Mouse (Mus musculus) lung, embryonic 14.5 days (tissue): ENCODE data around the gene Fn1. TPM values are rescaled to one million over a fixed set of nuclear protein-coding genes. Genes with fewer than 3 reads are reported as not detected.
A peak's percentile ranks its signal among the peaks of the same experiment; 100 is the strongest.

Source experiments
- ATAC-seq: fragments of 200-750 bp; cut with Nextera tagmentation; 2 replicates; pipeline ENCODE4 v1.8.0; 2017; ENCODE audit warnings: mild to moderate bottlenecking, moderate TSS enrichment, moderate library complexity; ENCODE audit not compliant: insufficient read depth
- DNase-seq: peaks from one replicate; pipeline ENCODE4 v3.0.0-alpha.2; 2015
- H3K27ac ChIP-seq: fragments of 300-500 bp; sonication (generic); 2 replicates; pipeline ENCODE4 v1.5.1; 2014; ENCODE audit warnings: low read depth, mild to moderate bottlenecking, moderate library complexity
- H3K27me3 ChIP-seq: fragments of 300-500 bp; sonication (generic); 2 replicates; pipeline ENCODE4 v1.6.1; 2014; ENCODE audit warnings: low read length, control low read depth; ENCODE audit not compliant: insufficient read depth
- H3K36me3 ChIP-seq: fragments of 300-500 bp; sonication (generic); 2 replicates; pipeline ENCODE4 v1.6.1; 2014; ENCODE audit warnings: control low read depth; ENCODE audit not compliant: insufficient read depth
- H3K4me1 ChIP-seq: fragments of 300-500 bp; sonication (generic); 2 replicates; pipeline ENCODE4 v1.6.1; 2014; ENCODE audit warnings: antibody characterized with exemption, control low read depth; ENCODE audit not compliant: insufficient read depth
- H3K4me2 ChIP-seq: fragments of 300-500 bp; sonication (generic); 2 replicates; pipeline ENCODE4 v1.6.1; 2014; ENCODE audit warnings: mild to moderate bottlenecking
- H3K4me3 ChIP-seq: fragments of 300-500 bp; sonication (generic); 2 replicates; pipeline ENCODE4 v1.5.1; 2014; ENCODE audit warnings: low read depth, low read length
- H3K9ac ChIP-seq: fragments of 300-500 bp; sonication (generic); 2 replicates; pipeline ENCODE4 v1.6.1; 2014
- H3K9me3 ChIP-seq: fragments of 300-500 bp; sonication (generic); 2 replicates; pipeline ENCODE4 v1.6.1; 2016; ENCODE audit warnings: low read depth, low read length, control low read depth
- CTCF ChIP-seq: IDR thresholded peaks from 2 replicates; pipeline ENCODE4 v1.5.1; 2016; ENCODE audit warnings: antibody characterized with exemption, low read depth
- WGBS: fragments of 180-500 bp; shearing (Covaris S2); extraction: QIAGEN DNeasy Blood & Tissue Kit; methylation state at CpG from one replicate; pipeline ENCODE4 v1.1.7; 2014; 5-methylcytosine and 5-hydroxymethylcytosine counted together
- polyA plus RNA-seq: library from polyadenylated mRNA; unstranded; fragments of >200 nt; fragmentation: Nextera tagmentation; extraction: Ambion mirVana; gene quantifications from 2 replicates; pipeline ENCODE4 v1.2.1, GENCODE M21; 2014

Gene Fn1
- polyA plus RNA-seq, 1 experiment from 2014 or later, result 156 TPM

DNA sequence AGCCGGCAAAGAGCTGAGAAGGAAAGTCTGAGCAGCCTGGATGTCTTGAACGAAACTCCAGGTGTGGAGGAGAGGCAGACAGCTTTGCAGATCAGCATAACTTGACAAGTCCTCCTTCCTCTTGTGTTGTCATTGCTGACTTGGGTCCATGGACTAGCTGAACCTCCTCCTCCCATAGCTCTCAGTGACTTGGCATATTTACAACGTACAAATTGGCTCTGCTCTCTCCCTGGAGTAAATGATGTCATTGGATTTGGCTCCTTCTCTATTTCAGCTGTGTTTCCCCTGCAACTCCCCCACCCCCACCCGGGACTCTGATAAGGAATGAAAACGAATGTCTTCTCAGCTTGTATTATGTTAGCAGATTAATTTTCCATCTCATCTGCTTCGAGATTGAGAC, 30.7 kb upstream of the Fn1 start:
- TF ChIP-seq CTCF, result no peak
- DNase-seq (peak; percentile 78), ATAC-seq (peak; percentile 68; the same call in 1 of the 2 replicates)
- H3K9ac ChIP-seq, result no peak overlapping the region
- H3K9me3 ChIP-seq, result no peaks in the 10 kb centered on the region
- no peaks in the 10 kb centered on the region for H3K27me3 ChIP-seq
- no peak overlapping the region for H3K27ac ChIP-seq
- H3K4me3 ChIP-seq, result no peak overlapping the region
- H3K4me2 ChIP-seq, result no peak overlapping the region
- no peaks in the 10 kb centered on the region for H3K36me3 ChIP-seq
- 31% methylated on average over 6 of the region's 6 CpGs for WGBS
- 0 out of 2 replicates have a peak, but pooled peaks cover 3% of the 10 kb centered on the region for H3K4me1 ChIP-seq

GRCm38 (mm10) chr1:71682194-71682715, 29.3 kb upstream of the Fn1 start:
- Histone ChIP-seq H3K36me3 (no peaks in the 10 kb centered on the region), H3K4me3 (no peak overlapping the region), H3K27ac (no peak overlapping the region), H3K27me3 (no peaks in the 10 kb centered on the region), H3K4me1 (0 out of 2 replicates have a peak, but pooled peaks cover 3% of the 10 kb centered on the region), H3K9ac (no peak overlapping the region), H3K9me3 (no peaks in the 10 kb centered on the region), H3K4me2 (no peak overlapping the region)
- ATAC-seq (no peak), DNase-seq (peak; percentile 13)
- TF ChIP-seq CTCF, result no peak
- 27% methylated on average over 5 of the region's 5 CpGs for WGBS

DNA sequence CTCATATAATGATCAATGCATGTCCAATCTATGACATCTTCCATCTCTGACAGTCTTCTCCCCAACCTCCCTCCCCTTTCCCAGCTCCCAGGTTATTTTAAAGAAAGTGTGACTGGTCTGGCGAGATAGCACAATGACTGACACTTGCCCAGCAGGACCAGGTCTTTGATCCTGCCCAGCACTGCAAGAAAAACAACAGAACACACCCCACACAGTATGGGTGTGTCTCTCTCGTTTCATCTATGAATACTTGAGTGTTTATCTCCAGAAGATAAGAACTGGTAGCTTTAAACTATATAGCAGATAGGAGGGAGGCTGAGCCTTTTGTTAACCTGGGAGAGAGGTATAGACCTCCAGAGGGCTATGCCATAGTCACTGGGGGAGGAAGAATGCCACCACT, 28.3 kb upstream of the Fn1 start:
- no peak overlapping the region for H3K9ac ChIP-seq
- H3K36me3 ChIP-seq, result no peaks in the 10 kb centered on the region
- no peak for TF ChIP-seq CTCF
- H3K27ac ChIP-seq, result no peak overlapping the region
- WGBS, result 26% methylated on average over 2 of the region's 2 CpGs
- no peaks in the 10 kb centered on the region for H3K9me3 ChIP-seq
- ATAC-seq (no peak), DNase-seq (no peak)
- no peak overlapping the region for H3K4me3 ChIP-seq
- H3K4me2 ChIP-seq, result no peak overlapping the region
- H3K27me3 ChIP-seq, result no peaks in the 10 kb centered on the region
- H3K4me1 ChIP-seq, result 0 out of 2 replicates have a peak, but pooled peaks cover 3% of the 10 kb centered on the region

GRCm38 (mm10) chr1:71680046-71680672, 27.2 kb upstream of the Fn1 start:
- H3K27ac ChIP-seq, result no peak overlapping the region
- no peaks in the 10 kb centered on the region for H3K36me3 ChIP-seq
- no peak for TF ChIP-seq CTCF
- H3K4me1 ChIP-seq, result 0 out of 2 replicates have a peak, but pooled peaks cover 3% of the 10 kb centered on the region
- ATAC-seq (no peak), DNase-seq (no peak)
- 71% methylated on average over 8 of the region's 8 CpGs for WGBS
- no peaks in the 10 kb centered on the region for H3K9me3 ChIP-seq
- H3K4me3 ChIP-seq, result no peak overlapping the region
- H3K4me2 ChIP-seq, result no peak overlapping the region
- H3K27me3 ChIP-seq, result no peaks in the 10 kb centered on the region
- no peak overlapping the region for H3K9ac ChIP-seq

GRCm38 (mm10) chr1:71675420-71675819, 22.4 kb upstream of the Fn1 start:
- no peak overlapping the region for H3K4me3 ChIP-seq
- H3K4me2 ChIP-seq, result no peak overlapping the region
- ATAC-seq (no peak), DNase-seq (peak; percentile 56)
- H3K4me1 ChIP-seq, result no peaks in the 10 kb centered on the region
- H3K27ac ChIP-seq, result no peak overlapping the region
- peak; percentile 42; the same call in 1 of the 2 replicates for TF ChIP-seq CTCF
- no peaks in the 10 kb centered on the region for H3K27me3 ChIP-seq
- WGBS, result 52% methylated on average over 2 of the region's 2 CpGs
- H3K9ac ChIP-seq, result no peak overlapping the region
- H3K9me3 ChIP-seq, result no peaks in the 10 kb centered on the region
- H3K36me3 ChIP-seq, result no peaks in the 10 kb centered on the region

DNA sequence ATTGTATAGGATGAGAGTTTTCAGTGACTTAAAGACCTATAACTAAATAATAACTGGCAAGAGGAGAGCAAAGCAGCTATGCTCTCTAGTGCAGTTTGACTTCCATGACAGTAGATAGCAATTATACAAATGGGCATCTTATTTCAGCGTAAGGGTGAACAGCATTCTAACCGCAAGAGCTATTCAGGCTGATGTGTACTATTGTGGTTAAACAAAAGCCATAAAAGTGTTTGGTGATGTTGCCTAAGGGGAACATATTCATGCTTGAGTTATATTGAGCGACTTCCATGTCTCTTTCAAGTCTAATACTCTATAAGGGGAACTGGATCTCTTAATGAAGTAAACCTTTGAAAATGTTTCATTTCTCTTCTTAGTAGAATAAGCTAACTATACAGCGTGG, 21.3 kb upstream of the Fn1 start:
- TF ChIP-seq CTCF, result no peak
- Histone ChIP-seq H3K27me3 (no peaks in the 10 kb centered on the region), H3K4me3 (no peak overlapping the region), H3K9me3 (no peaks in the 10 kb centered on the region), H3K27ac (no peak overlapping the region), H3K4me1 (no peaks in the 10 kb centered on the region), H3K36me3 (no peaks in the 10 kb centered on the region), H3K4me2 (no peak overlapping the region), H3K9ac (no peak overlapping the region)
- DNase-seq (no peak), ATAC-seq (no peak)
- WGBS, result 89% methylated on average over 4 of the region's 4 CpGs

DNA sequence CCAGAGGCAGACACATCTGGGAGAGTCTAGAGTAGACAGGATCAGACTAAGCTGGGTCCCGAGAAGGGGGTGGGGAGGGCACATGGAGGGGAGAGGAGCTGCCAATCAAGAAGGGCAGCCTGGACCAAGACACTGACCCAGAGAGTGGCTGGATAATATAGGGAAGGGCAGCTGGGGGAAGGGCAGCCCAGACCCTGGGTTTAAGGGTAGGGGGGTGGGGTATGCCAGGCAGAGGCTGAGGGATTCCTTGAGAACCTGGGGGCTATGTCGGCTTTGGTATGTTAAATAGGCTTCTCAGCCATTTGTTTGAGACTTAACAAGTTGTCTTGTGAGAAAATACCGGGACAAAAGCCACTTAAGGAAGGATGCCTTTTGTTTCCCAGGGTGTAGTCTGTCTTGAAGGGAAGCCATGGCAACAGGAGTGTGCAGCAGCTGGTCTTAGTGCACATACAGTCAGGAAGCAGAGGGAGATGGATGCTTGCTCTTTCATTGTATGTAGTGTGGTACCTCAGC, 20.5 kb upstream of the Fn1 start:
- WGBS, result 8% methylated on average over 3 of the region's 3 CpGs
- TF ChIP-seq CTCF, result no peak
- Histone ChIP-seq H3K9me3 (no peaks in the 10 kb centered on the region), H3K9ac (no peak overlapping the region), H3K4me1 (no peaks in the 10 kb centered on the region), H3K4me3 (no peak overlapping the region), H3K27me3 (no peaks in the 10 kb centered on the region), H3K27ac (no peak overlapping the region), H3K4me2 (no peak overlapping the region), H3K36me3 (no peaks in the 10 kb centered on the region)
- DNase-seq (no peak), ATAC-seq (peak; percentile 11; the same call in 1 of the 2 replicates)
